Mouse (Mus musculus): ENCODE measurements around the gene 0610040J01Rik.

GRCm38 (mm10) chr5:63827415-63828053, 15.4 kb downstream of the 0610040J01Rik start:
- TF ChIP-seq GATA1 (IDR thresholded peaks at IDR 0.05; ENCODE audit: borderline replicate concordance, low read length) = no peak
- no peak for TF ChIP-seq FLI1 (IDR thresholded peaks at IDR 0.05; ENCODE audit: low read length)

All from megakaryocyte, embryonic 14.5 days (primary cell).